Mouse (Mus musculus) liver, adult 2 months (tissue): ENCODE results near the gene Auts2.

Experiments
- CTCF ChIP-seq: fragments of 200-500 bp; IDR thresholded peaks from 2 replicates; pipeline ENCODE4 v1.5.1; 2011; ENCODE audit warnings: low read depth, low read length, control low read depth
- POLR2A ChIP-seq: fragments of 200-500 bp; IDR thresholded peaks from 2 replicates; pipeline ENCODE4 v1.6.1; 2011; ENCODE audit warnings: low read length, control low read depth; ENCODE audit not compliant: insufficient read depth; ENCODE audit errors: extremely low read depth

DNA sequence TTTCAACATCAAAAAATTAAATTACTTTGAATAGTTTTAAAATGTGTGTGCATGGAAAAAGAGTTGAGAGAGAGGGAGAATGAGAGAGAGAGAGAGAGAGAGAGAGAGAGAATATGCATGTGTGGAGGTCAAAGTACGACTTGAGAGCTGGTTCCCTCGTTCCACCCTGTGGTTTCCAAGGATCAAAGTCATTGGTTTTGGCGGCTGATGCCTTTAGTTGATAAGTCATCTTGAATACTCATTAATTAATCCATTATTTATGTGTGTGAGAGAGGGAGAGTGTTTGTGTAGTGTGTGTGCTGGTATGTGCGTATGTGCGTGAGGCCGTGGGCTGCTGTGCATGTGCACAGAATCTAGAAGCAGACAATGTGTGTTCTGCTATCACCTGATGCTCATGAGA is 898.8 kb downstream of the Auts2 start:
- TF ChIP-seq CTCF (no peak), POLR2A (no peak)
